In genomic region chr3:37868454-37868853, GRCm38 (mm10) we compare ENCODE assay signal across 17 mouse cellular contexts.
A peak's percentile ranks its signal among the peaks of the same experiment; 100 is the strongest.
DNase-seq lines count a peak whose midpoint lies in the region; ATAC-seq and TF ChIP-seq lines count a peak whose summit lies in the region.
"Had no signal": no experiment of that assay in that cellular context is flagged by ENCODE, and none has a peak within 500 bp of the region (broad histone marks: within the 10 kb centered on the region; RNA-seq: fewer than 3 reads in every experiment).

No protein-coding gene starts in this region.

- H3K36me3 ChIP-seq in kidney, adult 2 months (ENCODE audit: control insufficient read depth, insufficient read depth, low read length), result no peaks in the 10 kb centered on the region
- no peaks in the 10 kb centered on the region for H3K36me3 ChIP-seq in kidney, embryonic 15.5 days
- H3K36me3 ChIP-seq: heart, embryonic 13.5 days; liver, embryonic 15.5 days; midbrain, embryonic 12.5 days; neural tube, embryonic 12.5 days had no signal

- H3K9me3 ChIP-seq in kidney, embryonic 15.5 days (replicated peaks), result no peaks in the 10 kb centered on the region
- H3K9me3 ChIP-seq: heart, embryonic 13.5 days; liver, embryonic 15.5 days; midbrain, embryonic 12.5 days; neural tube, embryonic 12.5 days had no signal

- H3K4me3 ChIP-seq in kidney, adult 2 months (ENCODE audit: insufficient read depth, low read depth, low read length), result no peak overlapping the region
- no peak overlapping the region for H3K4me3 ChIP-seq in kidney, embryonic 15.5 days (replicated peaks)
- H3K4me3 ChIP-seq: erythroblast, embryonic 14.5 days; heart, embryonic 13.5 days; left cerebral cortex, adult 2 months; liver, embryonic 15.5 days; midbrain, embryonic 12.5 days; neural tube, embryonic 12.5 days had no signal

- 71% methylated on average over 4 of the region's 4 CpGs for WGBS in kidney, adult 2 months
- WGBS in kidney, embryonic 15.5 days, result 60% methylated on average over 4 of the region's 4 CpGs

- DNase-seq in cerebellum, postnatal 10 days, result peak; percentile 60 to 65
- peak; percentile 64 for DNase-seq in kidney, adult 2 months
- DNase-seq in NIH3T3 (ENCODE audit: low read depth), result peak; percentile 60
- DNase-seq in kidney, postnatal 25 days, result peak; percentile 61 to 64
- DNase-seq in embryo, embryonic 11 days, result no peak
- no peak for DNase-seq in testis, postnatal 14 days (ENCODE audit: low spot score)
- DNase-seq: cerebellum, adult 9-11 months; thymus, adult 2 months had no signal

- H3K9ac ChIP-seq in kidney, embryonic 15.5 days, result no peak overlapping the region
- H3K9ac ChIP-seq: heart, embryonic 13.5 days; liver, embryonic 15.5 days; midbrain, embryonic 12.5 days; neural tube, embryonic 12.5 days had no signal

- H3K27ac ChIP-seq in kidney, adult 2 months (ENCODE audit: insufficient read depth, low read depth, low read length), result no peak overlapping the region
- no peak overlapping the region for H3K27ac ChIP-seq in kidney, embryonic 15.5 days
- H3K27ac ChIP-seq: heart, embryonic 13.5 days; left cerebral cortex, adult 2 months; liver, embryonic 15.5 days; midbrain, embryonic 12.5 days; neural tube, embryonic 12.5 days had no signal

- TF ChIP-seq POLR2A in kidney, adult 2 months (IDR thresholded peaks at IDR 0.05; ENCODE audit: low read depth, low read length), result no peak

- TF ChIP-seq CTCF in kidney, adult 2 months (conservative IDR thresholded peaks at IDR 0.05; ENCODE audit: insufficient read depth, insufficient read length, low read depth, low read length), result no peak

- H3K4me1 ChIP-seq in kidney, adult 2 months (ENCODE audit: control insufficient read depth, insufficient read depth, low read length), result 0 out of 2 replicates have a peak, but pooled peaks cover 4% of the 10 kb centered on the region
- H3K4me1 ChIP-seq in kidney, embryonic 15.5 days, result 0 out of 2 replicates have a peak, but pooled peaks cover 4% of the 10 kb centered on the region
- H3K4me1 ChIP-seq: heart, embryonic 13.5 days; liver, embryonic 15.5 days; midbrain, embryonic 12.5 days had no signal

- H3K4me2 ChIP-seq in kidney, embryonic 15.5 days, result no peak overlapping the region
- H3K4me2 ChIP-seq: heart, embryonic 13.5 days; liver, embryonic 15.5 days; midbrain, embryonic 12.5 days; neural tube, embryonic 12.5 days had no signal

- ATAC-seq in cerebellum, adult (ENCODE audit: insufficient number of reproducible peaks, low FRiP score, low TSS enrichment), result no peak
- ATAC-seq in kidney, embryonic 15.5 days (replicated peaks; ENCODE audit: low FRiP score), result no peak
- ATAC-seq: hindbrain, embryonic 16.5 days had no signal

- H3K27me3 ChIP-seq in kidney, adult 2 months (replicated peaks; ENCODE audit: control insufficient read depth, insufficient read depth, low read length), result no peaks in the 10 kb centered on the region
- no peaks in the 10 kb centered on the region for H3K27me3 ChIP-seq in kidney, embryonic 15.5 days
- H3K27me3 ChIP-seq: heart, embryonic 13.5 days; liver, embryonic 15.5 days; midbrain, embryonic 12.5 days; neural tube, embryonic 12.5 days had no signal

Comparison
In these comparisons a context has a peak if more than half of its experiments do, and no peak if none do; other contexts are left out.
1. DNase-seq: peak in cerebellum, postnatal 10 days (2 of 2), kidney, adult 2 months (single experiment), NIH3T3 (single experiment) and kidney, postnatal 25 days (2 of 2); none in embryo, embryonic 11 days (single experiment) and testis, postnatal 14 days (single experiment).